Mouse (Mus musculus) forebrain, postnatal 0 days (tissue): ENCODE data around the gene Ntrk2. TPM values are rescaled to one million over a fixed set of nuclear protein-coding genes. Genes with fewer than 3 reads are reported as not detected.

Source experiments
- ATAC-seq: fragments of 200-750 bp; cut with Nextera tagmentation; 2 replicates; pipeline ENCODE4 v1.8.0; 2017; ENCODE audit warnings: mild to moderate bottlenecking, moderate library complexity
- DNase-seq: peaks from one replicate; pipeline ENCODE4 v3.0.0-alpha.2; 2015
- H3K27ac ChIP-seq: fragments of 300-500 bp; sonication (generic); 2 replicates; pipeline ENCODE4 v1.5.1; 2014; ENCODE audit warnings: low read depth, mild to moderate bottlenecking, antibody characterized with exemption, low read length, moderate library complexity, mixed read lengths
- H3K27me3 ChIP-seq: fragments of 300-500 bp; sonication (generic); 2 replicates; pipeline ENCODE4 v1.6.1; 2014; ENCODE audit warnings: mild to moderate bottlenecking, low read length, mixed read lengths; ENCODE audit not compliant: insufficient read depth
- H3K36me3 ChIP-seq: fragments of 300-500 bp; sonication (generic); 2 replicates; pipeline ENCODE4 v1.6.1; 2014; ENCODE audit warnings: mild to moderate bottlenecking, moderate library complexity; ENCODE audit not compliant: insufficient read depth
- H3K4me1 ChIP-seq: fragments of 300-500 bp; sonication (generic); 2 replicates; pipeline ENCODE4 v1.6.1; 2014; ENCODE audit warnings: antibody characterized with exemption; ENCODE audit not compliant: insufficient read depth
- H3K4me2 ChIP-seq: fragments of 300-500 bp; sonication (generic); 2 replicates; pipeline ENCODE4 v1.6.1; 2014; ENCODE audit warnings: low read depth, mild to moderate bottlenecking, moderate library complexity
- H3K4me3 ChIP-seq: fragments of 300-500 bp; sonication (generic); 2 replicates; pipeline ENCODE4 v1.5.1; 2014; ENCODE audit warnings: low read depth, low read length, mixed read lengths
- H3K9ac ChIP-seq: fragments of 300-500 bp; sonication (generic); 2 replicates; pipeline ENCODE4 v1.6.1; 2014; ENCODE audit warnings: mild to moderate bottlenecking
- H3K9me3 ChIP-seq: fragments of 300-500 bp; sonication (generic); 2 replicates; pipeline ENCODE4 v1.6.1; 2016; ENCODE audit warnings: low read length
- CTCF ChIP-seq: sonication (generic); IDR thresholded peaks from 2 replicates; pipeline ENCODE4 v1.5.1; 2016; ENCODE audit warnings: antibody characterized with exemption, control low read depth, low read depth
- WGBS: fragments of 180-500 bp; shearing (Covaris S2); extraction: QIAGEN DNeasy Blood & Tissue Kit; methylation state at CpG from one replicate; pipeline ENCODE4 v1.1.7; 2014; 5-methylcytosine and 5-hydroxymethylcytosine counted together
- polyA plus RNA-seq: library from polyadenylated mRNA; unstranded; fragments of >200 nt; fragmentation: Nextera tagmentation; extraction: Ambion mirVana; gene quantifications from 2 replicates; pipeline ENCODE4 v1.2.1, GENCODE M21; 2015
- total RNA-seq: library from RNA; depleted of rRNA; stranded (reverse); fragments of >200 nt; gene quantifications from 2 replicates; pipeline ENCODE4 v1.2.3, GENCODE M21; 2014

Gene Ntrk2
- total and polyA plus RNA-seq, 2 experiments from 2014 or later, result 131 to 184 TPM

- Histone ChIP-seq H3K4me2 (no peak overlapping the region), H3K27ac (peak overlapping the region; percentile 75; the same call in 1 of the 2 replicates), H3K4me1 (no peaks in the 10 kb centered on the region), H3K4me3 (no peak overlapping the region), H3K9me3 (no peaks in the 10 kb centered on the region), H3K9ac (no peak overlapping the region), H3K27me3 (no peaks in the 10 kb centered on the region), H3K36me3 (0 out of 2 replicates have a peak, but pooled peaks cover 3% of the 10 kb centered on the region)
- DNase-seq (no peak), ATAC-seq (no peak; the same call in 1 of the 2 replicates)
- WGBS, result 48% methylated on average over 6 of the region's 6 CpGs
- TF ChIP-seq CTCF, result no peak
Measured at GRCm38 (mm10) chr13:58945781-58946180, 139.4 kb downstream of the Ntrk2 start.

GRCm38 (mm10) chr13:58946589-58946988 is 140.2 kb downstream of the Ntrk2 start:
- Histone ChIP-seq H3K27me3 (no peaks in the 10 kb centered on the region), H3K9me3 (no peaks in the 10 kb centered on the region), H3K27ac (peak overlapping the region; percentile 75), H3K4me2 (no peak overlapping the region), H3K36me3 (no peaks in the 10 kb centered on the region), H3K4me1 (no peaks in the 10 kb centered on the region), H3K4me3 (no peak overlapping the region), H3K9ac (no peak overlapping the region)
- WGBS, result 67% methylated on average over 6 of the region's 6 CpGs
- peak; percentile 62; the same call in 1 of the 2 replicates for ATAC-seq
- TF ChIP-seq CTCF, result no peak
- DNase-seq, result no peak

- no peak for DNase-seq
- H3K27ac ChIP-seq, result peak overlapping the region; percentile 75
Measured at GRCm38 (mm10) chr13:58947056-58947455, 140.7 kb downstream of the Ntrk2 start.

GRCm38 (mm10) chr13:58954331-58954730 is 148.0 kb downstream of the Ntrk2 start:
- ATAC-seq (no peak), DNase-seq (no peak)
- Histone ChIP-seq H3K4me3 (no peak overlapping the region), H3K4me2 (no peak overlapping the region), H3K27me3 (no peaks in the 10 kb centered on the region), H3K27ac (no peak overlapping the region), H3K4me1 (0 out of 2 replicates have a peak, but pooled peaks cover 3% of the 10 kb centered on the region), H3K9me3 (no peaks in the 10 kb centered on the region), H3K36me3 (no peaks in the 10 kb centered on the region), H3K9ac (no peak overlapping the region)
- WGBS, result 24% methylated on average over 4 of the region's 4 CpGs
- TF ChIP-seq CTCF, result no peak

More at GRCm38 (mm10) chr13:58947056-58947455, 140.7 kb downstream of the Ntrk2 start:
- no peak for ATAC-seq
- H3K36me3 ChIP-seq, result no peaks in the 10 kb centered on the region
- no peaks in the 10 kb centered on the region for H3K27me3 ChIP-seq
- no peak overlapping the region for H3K9ac ChIP-seq
- no peak overlapping the region for H3K4me2 ChIP-seq
- no peaks in the 10 kb centered on the region for H3K9me3 ChIP-seq
- H3K4me1 ChIP-seq, result no peaks in the 10 kb centered on the region
- no peak overlapping the region for H3K4me3 ChIP-seq
- TF ChIP-seq CTCF, result no peak
- whole genome bisulfite sequencing, result 41% methylated on average over 9 of the region's 9 CpGs

- ATAC-seq, result no peak
- WGBS, result 22% methylated on average over 6 of the region's 6 CpGs
- TF ChIP-seq CTCF, result no peak
Measured at GRCm38 (mm10) chr13:58954764-58955163, 148.4 kb downstream of the Ntrk2 start.

GRCm38 (mm10) chr13:58955237-58955777 is 148.9 kb downstream of the Ntrk2 start:
- DNase-seq (no peak), ATAC-seq (peak; percentile 45; the same call in 1 of the 2 replicates)
- 47% methylated on average over 8 of the region's 8 CpGs for WGBS
- no peak overlapping the region for H3K4me2 ChIP-seq
- H3K9me3 ChIP-seq, result no peaks in the 10 kb centered on the region
- no peak overlapping the region for H3K9ac ChIP-seq
- no peaks in the 10 kb centered on the region for H3K27me3 ChIP-seq
- H3K27ac ChIP-seq, result peak overlapping the region; percentile 50; the same call in 1 of the 2 replicates
- H3K4me1 ChIP-seq, result 0 out of 2 replicates have a peak, but pooled peaks cover 3% of the 10 kb centered on the region
- TF ChIP-seq CTCF, result no peak
- no peaks in the 10 kb centered on the region for H3K36me3 ChIP-seq
- H3K4me3 ChIP-seq, result no peak overlapping the region

More at GRCm38 (mm10) chr13:58954764-58955163, 148.4 kb downstream of the Ntrk2 start:
- no peaks in the 10 kb centered on the region for H3K9me3 ChIP-seq
- H3K4me1 ChIP-seq, result 0 out of 2 replicates have a peak, but pooled peaks cover 3% of the 10 kb centered on the region
- no peak overlapping the region for H3K4me3 ChIP-seq
- H3K4me2 ChIP-seq, result no peak overlapping the region
- no peak overlapping the region for H3K9ac ChIP-seq
- no peaks in the 10 kb centered on the region for H3K27me3 ChIP-seq
- H3K27ac ChIP-seq, result no peak overlapping the region
- no peak for DNase-seq
- H3K36me3 ChIP-seq, result no peaks in the 10 kb centered on the region

GRCm38 (mm10) chr13:58958171-58958904 is 152.0 kb downstream of the Ntrk2 start:
- Histone ChIP-seq H3K36me3 (no peaks in the 10 kb centered on the region), H3K4me3 (no peak overlapping the region), H3K27me3 (no peaks in the 10 kb centered on the region), H3K9ac (no peak overlapping the region), H3K4me2 (no peak overlapping the region), H3K27ac (no peak overlapping the region), H3K9me3 (no peaks in the 10 kb centered on the region), H3K4me1 (0 out of 2 replicates have a peak, but pooled peaks cover 3% of the 10 kb centered on the region)
- 80% methylated on average over 11 of the region's 11 CpGs for WGBS
- DNase-seq, result no peak
- no peak for TF ChIP-seq CTCF
- ATAC-seq, result no peak
